Mouse (Mus musculus) ES-E14 (cell line): ENCODE data around the gene Sema5a. TPM values are rescaled to one million over a fixed set of nuclear protein-coding genes. Genes with fewer than 3 reads are reported as not detected.

Experiments used
- DNase-seq: peaks from one replicate; pipeline ENCODE4 v3.0.0-alpha.2; 2013; ENCODE audit warnings: low read depth, low spot score
- H3K27ac ChIP-seq: 2 replicates; pipeline ENCODE4 v1.5.1; 2012; ENCODE audit warnings: low read depth, mild to moderate bottlenecking, low read length, moderate library complexity, mixed read lengths; ENCODE audit not compliant: poor library complexity, insufficient read depth, severe bottlenecking
- H3K36me3 ChIP-seq: 2 replicates; pipeline ENCODE4 v1.6.1; 2012; ENCODE audit warnings: mild to moderate bottlenecking, low read length, moderate library complexity, mixed read lengths; ENCODE audit not compliant: control insufficient read depth, poor library complexity, insufficient read depth, severe bottlenecking
- H3K4me1 ChIP-seq, 2 experiments: fragments of 150-350 bp in 1 of 2; sonication (generic) in 1 of 2; 2 replicates each; pipeline ENCODE4 v1.6.1; 2012; ENCODE audit warnings: low read length in 2 of 2, mild to moderate bottlenecking in 1 of 2, mixed read lengths in 1 of 2; ENCODE audit not compliant: control insufficient read depth in 2 of 2, insufficient read depth in 2 of 2, poor library complexity in 1 of 2
- H3K4me3 ChIP-seq, 2 experiments: fragments of 150-350 bp in 1 of 2; sonication (generic) in 1 of 2; 2 replicates each; pipeline ENCODE4 v1.5.1; 2012; ENCODE audit warnings: low read length in 2 of 2, low read depth in 1 of 2, mild to moderate bottlenecking in 1 of 2, mixed read lengths in 1 of 2; ENCODE audit not compliant: insufficient read depth in 1 of 2, poor library complexity in 1 of 2, severe bottlenecking in 1 of 2
- H3K9ac ChIP-seq: 2 replicates; pipeline ENCODE4 v1.6.1; 2012; ENCODE audit warnings: low read depth, mild to moderate bottlenecking, low read length, mixed read lengths; ENCODE audit not compliant: poor library complexity, insufficient read depth, severe bottlenecking
- H3K9me3 ChIP-seq: fragments of 150-350 bp; sonication (generic); 2 replicates; pipeline ENCODE4 v1.6.1; 2012; ENCODE audit warnings: low read depth, mild to moderate bottlenecking, low read length; ENCODE audit not compliant: control insufficient read depth, insufficient read depth
- CHD2 ChIP-seq: IDR thresholded peaks from 2 replicates; pipeline ENCODE4 v1.6.1; 2014; ENCODE audit warnings: mild to moderate bottlenecking, low read depth, low read length, inconsistent platforms
- HCFC1 ChIP-seq: IDR thresholded peaks from 2 replicates; pipeline ENCODE4 v1.6.1; 2012; ENCODE audit warnings: low read length, inconsistent platforms, borderline replicate concordance; ENCODE audit not compliant: insufficient read depth
- MAFK ChIP-seq: IDR thresholded peaks from 2 replicates; pipeline ENCODE4 v1.6.1; 2014; ENCODE audit warnings: mild to moderate bottlenecking, low read depth, low read length, inconsistent platforms; ENCODE audit not compliant: insufficient read depth
- ZC3H11A ChIP-seq: IDR thresholded peaks from 2 replicates; pipeline ENCODE4 v1.6.1; 2012; ENCODE audit warnings: low read depth, mild to moderate bottlenecking, inconsistent platforms, low read length, borderline replicate concordance
- ZNF384 ChIP-seq: IDR thresholded peaks from 2 replicates; pipeline ENCODE4 v1.6.1; 2012; ENCODE audit warnings: low read depth, low read length, inconsistent platforms
- in situ Hi-C, 2 experiments: fragments of 600-800 bp; cut with MboI; formaldehyde crosslinking; loops; one replicate each; pipeline ENCODE4 v1.15.1; 2025; ENCODE audit warnings: low sequenced_read_pairs in 2 of 2, inconsistent platforms in 1 of 2; ENCODE audit not compliant: unreplicated experiment in 2 of 2
- total RNA-seq: library from RNA; depleted of rRNA; stranded (reverse); fragments of 300-350 nt; gene quantifications from 2 replicates; pipeline ENCODE4 v1.2.3, GENCODE M21; 2012

Gene Sema5a
- total RNA-seq, 1 experiment = 2.7 TPM

GRCm38 (mm10) chr15:32654046-32654445, 409.4 kb downstream of the Sema5a start:
- no peaks in the 10 kb centered on the region for H3K9me3 ChIP-seq
- H3K4me1 ChIP-seq = no peaks in the 10 kb centered on the region
- H3K27ac ChIP-seq = no peak overlapping the region
- H3K4me3 ChIP-seq = no peak overlapping the region
- no peak overlapping the region for H3K9ac ChIP-seq
- DNase-seq = no peak
- in situ Hi-C loops = no loop called here
- H3K36me3 ChIP-seq = no peaks in the 10 kb centered on the region
- TF ChIP-seq ZNF384 = no peak
- TF ChIP-seq ZC3H11A = no peak
- no peak for TF ChIP-seq CHD2
- no peak for TF ChIP-seq HCFC1
- TF ChIP-seq MAFK = no peak

- Histone ChIP-seq H3K4me3 (no peak overlapping the region), H3K27ac (no peak overlapping the region), H3K4me1 (no peaks in the 10 kb centered on the region), H3K9ac (no peak overlapping the region), H3K9me3 (no peaks in the 10 kb centered on the region), H3K36me3 (no peaks in the 10 kb centered on the region)
- DNase-seq = no peak
- no peak for TF ChIP-seq ZC3H11A
- TF ChIP-seq HCFC1 = no peak
- no peak for TF ChIP-seq CHD2
- in situ Hi-C loops = no loop called here
These were observed 411.4 kb downstream of the Sema5a start for GRCm38 (mm10) chr15:32656017-32656416.

- no peak for TF ChIP-seq HCFC1
- TF ChIP-seq MAFK = no peak
- no peak for TF ChIP-seq ZC3H11A
- Histone ChIP-seq H3K9me3 (peaks cover 2% of the 10 kb centered on the region; the same call in 1 of the 2 replicates), H3K9ac (no peak overlapping the region), H3K27ac (no peak overlapping the region), H3K4me3 (no peak overlapping the region), H3K36me3 (no peaks in the 10 kb centered on the region), H3K4me1 (no peaks in the 10 kb centered on the region)
- no peak for DNase-seq
- in situ Hi-C loops = no loop called here
These were observed 431.8 kb downstream of the Sema5a start for GRCm38 (mm10) chr15:32676446-32676845.

GRCm38 (mm10) chr15:32685152-32685551, 440.5 kb downstream of the Sema5a start:
- Histone ChIP-seq H3K9me3 (no peaks in the 10 kb centered on the region), H3K9ac (no peak overlapping the region), H3K27ac (no peak overlapping the region), H3K36me3 (no peaks in the 10 kb centered on the region), H3K4me3 (no peak overlapping the region), H3K4me1 (no peaks in the 10 kb centered on the region)
- TF ChIP-seq CHD2 = no peak
- TF ChIP-seq ZNF384 = no peak
- no peak for TF ChIP-seq MAFK
- no peak for TF ChIP-seq HCFC1
- no peak for TF ChIP-seq ZC3H11A
- in situ Hi-C loops = no loop called here
- no peak for DNase-seq

GRCm38 (mm10) chr15:32691021-32691420, 446.4 kb downstream of the Sema5a start:
- no peak for DNase-seq
- Histone ChIP-seq H3K36me3 (no peaks in the 10 kb centered on the region), H3K9me3 (no peaks in the 10 kb centered on the region), H3K9ac (no peak overlapping the region), H3K4me3 (no peak overlapping the region), H3K4me1 (no peaks in the 10 kb centered on the region), H3K27ac (no peak overlapping the region)
- in situ Hi-C loops = no loop called here
- TF ChIP-seq HCFC1 (no peak), ZNF384 (no peak), ZC3H11A (no peak), CHD2 (no peak), MAFK (no peak)
